Mouse (Mus musculus): ENCODE data around the gene Celsr3. TPM values are rescaled to one million over a fixed set of nuclear protein-coding genes. Genes with fewer than 3 reads are reported as not detected.
A peak's percentile ranks its signal among the peaks of the same experiment; 100 is the strongest.

Celsr3 gene
- polyA plus RNA-seq, 2 experiments, result 0.06 to 0.19 TPM

GRCm38 (mm10) chr9:108820077-108820476 lies 6.0 kb upstream of the Celsr3 start:
- ATAC-seq (ENCODE audit: insufficient read depth) (no peak), DNase-seq (ENCODE audit: low read depth in 3 of 3, low spot score in 3 of 3) (no peak)
- Histone ChIP-seq H3K9ac (replicated peaks) (no peak overlapping the region), H3K27me3 (ENCODE audit: control insufficient read depth, insufficient read depth, low read length) (peaks cover 25% of the 10 kb centered on the region), H3K36me3 (replicated peaks; ENCODE audit: control insufficient read depth, insufficient read depth, low read depth) (no peaks in the 10 kb centered on the region), H3K4me1 (replicated peaks; ENCODE audit: control insufficient read depth in 2 of 2, insufficient read depth in 2 of 2, low read length in 1 of 2) (no peaks in the 10 kb centered on the region), H3K9me3 (ENCODE audit: control insufficient read depth, low read length) (no peaks in the 10 kb centered on the region), H3K4me3 (ENCODE audit: insufficient read depth in 1 of 2, low read depth in 2 of 2, low read length in 2 of 2) (no peak overlapping the region), H3K27ac (no peak overlapping the region), H3K4me2 (ENCODE audit: low read depth) (no peak overlapping the region)
- no peak for TF ChIP-seq CTCF (IDR thresholded peaks at IDR 0.05; ENCODE audit: low read depth)
- no peak for TF ChIP-seq EP300 (IDR thresholded peaks at IDR 0.05; ENCODE audit: low read depth)
- WGBS (ENCODE audit: insufficient replicate concordance), result 49% methylated on average over 5 of the region's 5 CpGs

- no peak for DNase-seq (ENCODE audit: low read depth in 3 of 3, low spot score in 3 of 3)
- Histone ChIP-seq H3K4me2 (ENCODE audit: low read depth) (no peak overlapping the region), H3K4me1 (replicated peaks; ENCODE audit: control insufficient read depth in 2 of 2, insufficient read depth in 2 of 2, low read length in 1 of 2) (no peaks in the 10 kb centered on the region), H3K27ac (no peak overlapping the region), H3K27me3 (ENCODE audit: control insufficient read depth, insufficient read depth, low read length) (peaks cover 65% of the 10 kb centered on the region), H3K4me3 (ENCODE audit: insufficient read depth in 1 of 2, low read depth in 2 of 2, low read length in 2 of 2) (no peak overlapping the region), H3K9me3 (ENCODE audit: control insufficient read depth, low read length) (no peaks in the 10 kb centered on the region), H3K36me3 (replicated peaks; ENCODE audit: control insufficient read depth, insufficient read depth, low read depth) (no peaks in the 10 kb centered on the region), H3K9ac (replicated peaks) (no peak overlapping the region)
- TF ChIP-seq CTCF (IDR thresholded peaks at IDR 0.05; ENCODE audit: low read depth) (no peak), EP300 (IDR thresholded peaks at IDR 0.05; ENCODE audit: low read depth) (no peak)
- 6% methylated on average over 25 of the region's 25 CpGs for WGBS (ENCODE audit: insufficient replicate concordance)
- no peak for ATAC-seq (ENCODE audit: insufficient read depth)
Observed at GRCm38 (mm10) chr9:108824144-108824685, 1.9 kb upstream of the Celsr3 start.

GRCm38 (mm10) chr9:108824755-108825413 lies 1.2 kb upstream of the Celsr3 start:
- Histone ChIP-seq H3K27me3 (ENCODE audit: control insufficient read depth, insufficient read depth, low read length) (peaks cover 70% of the 10 kb centered on the region), H3K4me1 (replicated peaks; ENCODE audit: control insufficient read depth in 2 of 2, insufficient read depth in 2 of 2, low read length in 1 of 2) (no peaks in the 10 kb centered on the region), H3K9me3 (ENCODE audit: control insufficient read depth, low read length) (no peaks in the 10 kb centered on the region), H3K36me3 (replicated peaks; ENCODE audit: control insufficient read depth, insufficient read depth, low read depth) (no peaks in the 10 kb centered on the region), H3K4me2 (ENCODE audit: low read depth) (no peak overlapping the region), H3K27ac (no peak overlapping the region), H3K4me3 (ENCODE audit: insufficient read depth in 1 of 2, low read depth in 2 of 2, low read length in 2 of 2) (no peak overlapping the region), H3K9ac (replicated peaks) (no peak overlapping the region)
- ATAC-seq (ENCODE audit: insufficient read depth), result no peak
- TF ChIP-seq EP300 (IDR thresholded peaks at IDR 0.05; ENCODE audit: low read depth), result no peak
- no peak for TF ChIP-seq CTCF (IDR thresholded peaks at IDR 0.05; ENCODE audit: low read depth)
- DNase-seq (ENCODE audit: low read depth in 3 of 3, low spot score in 3 of 3), result no peak
- WGBS (ENCODE audit: insufficient replicate concordance), result 4% methylated on average over 31 of the region's 31 CpGs

GRCm38 (mm10) chr9:108826700-108827340 lies 700 bp downstream of the Celsr3 start:
- WGBS (ENCODE audit: insufficient replicate concordance), result 3% methylated on average over 39 of the region's 39 CpGs
- TF ChIP-seq EP300 (IDR thresholded peaks at IDR 0.05; ENCODE audit: low read depth) (no peak), CTCF (IDR thresholded peaks at IDR 0.05; ENCODE audit: low read depth) (no peak)
- Histone ChIP-seq H3K9me3 (ENCODE audit: control insufficient read depth, low read length) (no peaks in the 10 kb centered on the region), H3K4me3 (ENCODE audit: insufficient read depth in 1 of 2, low read depth in 2 of 2, low read length in 2 of 2) (peak overlapping the region; percentile 16 to 17), H3K36me3 (replicated peaks; ENCODE audit: control insufficient read depth, insufficient read depth, low read depth) (no peaks in the 10 kb centered on the region), H3K9ac (replicated peaks) (no peak overlapping the region), H3K27ac (no peak overlapping the region), H3K27me3 (ENCODE audit: control insufficient read depth, insufficient read depth, low read length) (peaks cover 86% of the 10 kb centered on the region), H3K4me2 (ENCODE audit: low read depth) (peak overlapping the region; percentile 51), H3K4me1 (replicated peaks; ENCODE audit: control insufficient read depth in 2 of 2, insufficient read depth in 2 of 2, low read length in 1 of 2) (0 out of 4 replicates have a peak, but pooled peaks cover 0 to 3% of the 10 kb centered on the region in 2 experiments)
- DNase-seq (ENCODE audit: low read depth in 3 of 3, low spot score in 3 of 3) (peak in 2 of 3 experiments; percentile 33 to 49), ATAC-seq (ENCODE audit: insufficient read depth) (peak; percentile 63)

GRCm38 (mm10) chr9:108827454-108827853 lies 1.3 kb downstream of the Celsr3 start:
- DNase-seq (ENCODE audit: low read depth in 3 of 3, low spot score in 3 of 3) (no peak), ATAC-seq (ENCODE audit: insufficient read depth) (no peak)
- no peaks in the 10 kb centered on the region for H3K9me3 ChIP-seq (ENCODE audit: control insufficient read depth, low read length)
- H3K27ac ChIP-seq, result no peak overlapping the region
- H3K36me3 ChIP-seq (replicated peaks; ENCODE audit: control insufficient read depth, insufficient read depth, low read depth), result no peaks in the 10 kb centered on the region
- peak overlapping the region in 1 of 2 experiments; percentile 17; a peak in 2 of 4 replicates for H3K4me3 ChIP-seq (ENCODE audit: insufficient read depth in 1 of 2, low read depth in 2 of 2, low read length in 2 of 2)
- no peak for TF ChIP-seq EP300 (IDR thresholded peaks at IDR 0.05; ENCODE audit: low read depth)
- 0 out of 2 replicates have a peak, but pooled peaks have one; percentile 15 for TF ChIP-seq CTCF (IDR thresholded peaks at IDR 0.05; ENCODE audit: low read depth)
- H3K4me2 ChIP-seq (ENCODE audit: low read depth), result peak overlapping the region; percentile 51
- WGBS (ENCODE audit: insufficient replicate concordance), result 7% methylated on average over 34 of the region's 34 CpGs
- peaks cover 91% of the 10 kb centered on the region for H3K27me3 ChIP-seq (ENCODE audit: control insufficient read depth, insufficient read depth, low read length)
- H3K9ac ChIP-seq (replicated peaks), result no peak overlapping the region
- H3K4me1 ChIP-seq (replicated peaks; ENCODE audit: control insufficient read depth in 2 of 2, insufficient read depth in 2 of 2, low read length in 1 of 2), result peaks cover under 1 to 3% of the 10 kb centered on the region in 2 experiments; a peak in 1 of 4 replicates

Measured in liver, embryonic 14.5 days (tissue).